Mouse (Mus musculus) adrenal gland, adult 10 weeks (tissue): Measurements from ENCODE around the gene Ctnnd2. TPM values are rescaled to one million over a fixed set of nuclear protein-coding genes. Genes with fewer than 3 reads are reported as not detected.

Source experiments
- polyA plus RNA-seq: library from polyadenylated mRNA; stranded (reverse); fragments of 350-450 nt; fragmentation: Illumina TruSeq; extraction: RNeasy Lipid Tissue Mini Kit (QIAGEN cat#74804); gene quantifications from one replicate; pipeline ENCODE4 v1.2.3, GENCODE M21; 2014; ENCODE audit warnings: low read depth, low replicate concordance

Ctnnd2 gene
- polyA plus RNA-seq: 1.3 TPM

DNA sequence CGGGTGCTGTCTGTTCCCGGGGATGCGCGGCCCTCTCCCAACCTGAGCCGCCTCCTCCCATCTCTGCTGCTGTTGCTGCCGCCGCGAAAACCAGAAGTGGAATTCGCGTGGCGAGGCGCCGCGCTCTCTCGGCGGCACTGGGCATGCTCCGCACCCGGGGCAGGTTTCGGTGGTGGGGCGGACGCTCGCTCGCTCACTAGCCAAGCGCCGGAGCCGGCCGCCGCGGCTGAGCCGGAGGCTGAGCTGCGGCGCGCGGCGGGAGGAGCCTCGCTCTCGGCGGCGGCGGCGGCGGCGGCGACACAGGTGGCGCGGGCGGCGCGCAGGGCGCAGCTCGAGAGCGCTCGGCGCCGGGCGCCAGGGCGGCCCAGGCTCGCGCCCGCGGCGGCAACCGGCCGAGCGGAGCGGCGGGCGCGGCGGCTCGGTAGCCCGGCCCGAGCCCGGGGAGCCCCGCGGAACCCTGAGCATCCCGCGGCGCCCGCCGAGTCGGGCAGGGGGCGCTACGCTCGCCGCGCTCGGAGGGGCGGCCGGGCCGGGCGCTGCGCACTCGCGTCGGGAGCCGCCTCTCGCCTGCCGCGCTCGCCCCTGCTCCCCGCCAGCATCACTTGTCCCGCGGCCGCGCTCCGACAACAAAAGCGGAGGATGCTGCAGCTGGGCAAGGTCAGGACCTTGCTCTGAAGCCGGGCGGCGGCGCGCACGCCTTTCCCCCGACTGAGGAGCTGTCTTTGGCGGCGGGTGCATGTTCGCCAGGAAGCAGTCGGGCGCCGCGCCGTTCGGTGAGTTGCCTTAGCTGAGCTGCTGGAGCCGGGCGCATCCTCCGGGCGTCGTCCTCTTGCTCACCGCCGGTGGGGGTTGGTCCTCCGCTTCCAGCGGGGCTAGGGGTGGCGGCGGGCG lies at the start of gene Ctnnd2:
Gene Ctnnd2 (plus strand): TSS at position 203 of the 891 bp plus-strand sequence.

